Mouse (Mus musculus) intestine, embryonic 16.5 days (tissue): ENCODE data around the gene Nek1. TPM values are rescaled to one million over a fixed set of nuclear protein-coding genes. Genes with fewer than 3 reads are reported as not detected.

Experiments
- ATAC-seq: fragments of 200-750 bp; cut with Nextera tagmentation; 2 replicates; pipeline ENCODE4 v1.8.0; 2017; ENCODE audit warnings: moderate TSS enrichment, moderate library complexity
- H3K27ac ChIP-seq: fragments of 300-500 bp; sonication (generic); 2 replicates; pipeline ENCODE4 v1.5.1; 2014; ENCODE audit warnings: mild to moderate bottlenecking, low read length
- H3K27me3 ChIP-seq: fragments of 300-500 bp; sonication (generic); replicated peaks from 2 replicates; pipeline ENCODE4 v1.6.1; 2014; ENCODE audit warnings: low read length, control low read depth, mixed read lengths; ENCODE audit not compliant: control insufficient read depth, insufficient read depth
- H3K36me3 ChIP-seq: fragments of 300-500 bp; sonication (generic); 2 replicates; pipeline ENCODE4 v1.6.1; 2014; ENCODE audit warnings: low read length, control low read depth; ENCODE audit not compliant: control insufficient read depth, insufficient read depth
- H3K4me1 ChIP-seq: fragments of 300-500 bp; sonication (generic); 2 replicates; pipeline ENCODE4 v1.6.1; 2014; ENCODE audit warnings: low read length, control low read depth, mixed read lengths; ENCODE audit not compliant: control insufficient read depth, insufficient read depth
- H3K4me2 ChIP-seq: fragments of 300-500 bp; sonication (generic); 2 replicates; pipeline ENCODE4 v1.6.1; 2014; ENCODE audit warnings: low read depth, low read length, control low read depth
- H3K4me3 ChIP-seq: fragments of 300-500 bp; sonication (generic); 2 replicates; pipeline ENCODE4 v1.5.1; 2014; ENCODE audit warnings: mild to moderate bottlenecking, low read length
- H3K9ac ChIP-seq: fragments of 300-500 bp; sonication (generic); 2 replicates; pipeline ENCODE4 v1.6.1; 2014; ENCODE audit warnings: low read depth, low read length
- H3K9me3 ChIP-seq: fragments of 300-500 bp; sonication (generic); 2 replicates; pipeline ENCODE4 v1.6.1; 2016; ENCODE audit warnings: low read length, control low read depth; ENCODE audit not compliant: control insufficient read depth
- WGBS: fragments of 180-500 bp; shearing (Covaris S2); extraction: QIAGEN DNeasy Blood & Tissue Kit; methylation state at CpG from one replicate; pipeline ENCODE4 v1.1.7; 2014; 5-methylcytosine and 5-hydroxymethylcytosine counted together
- polyA plus RNA-seq: library from polyadenylated mRNA; unstranded; fragments of >200 nt; fragmentation: Nextera tagmentation; extraction: Ambion mirVana; gene quantifications from 2 replicates; pipeline ENCODE4 v1.2.1, GENCODE M21; 2015

The Nek1 gene
- polyA plus RNA-seq, 1 experiment from 2014 or later = 17.1 TPM

- Histone ChIP-seq H3K27ac (no peak overlapping the region), H3K9me3 (no peaks in the 10 kb centered on the region), H3K4me3 (no peak overlapping the region), H3K4me2 (no peak overlapping the region), H3K27me3 (no peaks in the 10 kb centered on the region), H3K9ac (no peak overlapping the region), H3K4me1 (peaks cover under 1% of the 10 kb centered on the region; the same call in 1 of the 2 replicates), H3K36me3 (no peaks in the 10 kb centered on the region)
- 73% methylated on average over 2 of the region's 2 CpGs for WGBS
- ATAC-seq = no peak
These were observed 29.1 kb upstream of the Nek1 start for GRCm38 (mm10) chr8:60963931-60964330.

GRCm38 (mm10) chr8:60964518-60964917 lies 28.5 kb upstream of the Nek1 start:
- H3K4me3 ChIP-seq = no peak overlapping the region
- no peaks in the 10 kb centered on the region for H3K36me3 ChIP-seq
- no peak overlapping the region for H3K4me2 ChIP-seq
- no peak for ATAC-seq
- 86% methylated on average over 4 of the region's 4 CpGs for WGBS
- no peak overlapping the region for H3K27ac ChIP-seq
- H3K4me1 ChIP-seq = peaks cover 4% of the 10 kb centered on the region; the same call in 1 of the 2 replicates
- no peaks in the 10 kb centered on the region for H3K9me3 ChIP-seq
- no peaks in the 10 kb centered on the region for H3K27me3 ChIP-seq
- no peak overlapping the region for H3K9ac ChIP-seq

GRCm38 (mm10) chr8:60965306-60965705 lies 27.7 kb upstream of the Nek1 start:
- Histone ChIP-seq H3K36me3 (no peaks in the 10 kb centered on the region), H3K27ac (no peak overlapping the region), H3K9me3 (no peaks in the 10 kb centered on the region), H3K9ac (no peak overlapping the region), H3K4me3 (no peak overlapping the region), H3K4me2 (peak overlapping the region; percentile 11; the same call in 1 of the 2 replicates), H3K27me3 (no peaks in the 10 kb centered on the region), H3K4me1 (peaks cover 4% of the 10 kb centered on the region; the same call in 1 of the 2 replicates)
- peak; percentile 87 for ATAC-seq
- 48% methylated on average over 6 of the region's 6 CpGs for WGBS

- H3K27ac ChIP-seq = no peak overlapping the region
- ATAC-seq = no peak
- 58% methylated on average over 3 of the region's 3 CpGs for WGBS
These were observed 27.3 kb upstream of the Nek1 start for GRCm38 (mm10) chr8:60965741-60966140.

GRCm38 (mm10) chr8:60969091-60969490 lies 23.9 kb upstream of the Nek1 start:
- Histone ChIP-seq H3K9ac (no peak overlapping the region), H3K9me3 (no peaks in the 10 kb centered on the region), H3K27me3 (no peaks in the 10 kb centered on the region), H3K4me1 (peaks cover 4% of the 10 kb centered on the region; the same call in 1 of the 2 replicates), H3K36me3 (no peaks in the 10 kb centered on the region), H3K4me3 (no peak overlapping the region), H3K4me2 (no peak overlapping the region), H3K27ac (no peak overlapping the region)
- ATAC-seq = peak; percentile 54
- 44% methylated on average over 2 of the region's 2 CpGs for WGBS

More at GRCm38 (mm10) chr8:60965741-60966140, 27.3 kb upstream of the Nek1 start:
- Histone ChIP-seq H3K4me2 (no peak overlapping the region), H3K9me3 (no peaks in the 10 kb centered on the region), H3K36me3 (no peaks in the 10 kb centered on the region), H3K4me1 (peaks cover 4% of the 10 kb centered on the region; the same call in 1 of the 2 replicates), H3K27me3 (no peaks in the 10 kb centered on the region), H3K9ac (no peak overlapping the region), H3K4me3 (no peak overlapping the region)

- Histone ChIP-seq H3K9ac (no peak overlapping the region), H3K36me3 (no peaks in the 10 kb centered on the region), H3K27ac (no peak overlapping the region), H3K4me1 (peaks cover 4% of the 10 kb centered on the region; the same call in 1 of the 2 replicates), H3K9me3 (no peaks in the 10 kb centered on the region), H3K27me3 (no peaks in the 10 kb centered on the region), H3K4me3 (no peak overlapping the region), H3K4me2 (no peak overlapping the region)
- 55% methylated on average over 4 of the region's 4 CpGs for WGBS
- no peak for ATAC-seq
These were observed 21.2 kb upstream of the Nek1 start for GRCm38 (mm10) chr8:60971808-60972207.

GRCm38 (mm10) chr8:60973448-60973847 lies 19.5 kb upstream of the Nek1 start:
- H3K27ac ChIP-seq = no peak overlapping the region
- H3K4me3 ChIP-seq = no peak overlapping the region
- no peak overlapping the region for H3K9ac ChIP-seq
- no peaks in the 10 kb centered on the region for H3K36me3 ChIP-seq
- H3K27me3 ChIP-seq = no peaks in the 10 kb centered on the region
- no peaks in the 10 kb centered on the region for H3K9me3 ChIP-seq
- peaks cover 4% of the 10 kb centered on the region; the same call in 1 of the 2 replicates for H3K4me1 ChIP-seq
- H3K4me2 ChIP-seq = no peak overlapping the region
- WGBS = 82% methylated on average over 2 of the region's 2 CpGs
- no peak for ATAC-seq

- H3K4me1 ChIP-seq = no peaks in the 10 kb centered on the region
- H3K27ac ChIP-seq = no peak overlapping the region
- H3K4me2 ChIP-seq = no peak overlapping the region
- H3K9ac ChIP-seq = no peak overlapping the region
- H3K36me3 ChIP-seq = no peaks in the 10 kb centered on the region
- 71% methylated on average over 2 of the region's 2 CpGs for WGBS
- H3K9me3 ChIP-seq = no peaks in the 10 kb centered on the region
- no peaks in the 10 kb centered on the region for H3K27me3 ChIP-seq
- no peak for ATAC-seq
- H3K4me3 ChIP-seq = no peak overlapping the region
These were observed 18.2 kb upstream of the Nek1 start for GRCm38 (mm10) chr8:60974837-60975236.

GRCm38 (mm10) chr8:60976818-60977217 lies 16.2 kb upstream of the Nek1 start:
- WGBS = 82% methylated on average over 9 of the region's 9 CpGs
- no peak overlapping the region for H3K27ac ChIP-seq
- no peak overlapping the region for H3K4me3 ChIP-seq
- H3K4me2 ChIP-seq = no peak overlapping the region
- H3K27me3 ChIP-seq = no peaks in the 10 kb centered on the region
- no peaks in the 10 kb centered on the region for H3K9me3 ChIP-seq
- no peaks in the 10 kb centered on the region for H3K4me1 ChIP-seq
- H3K9ac ChIP-seq = no peak overlapping the region
- no peak for ATAC-seq
- no peaks in the 10 kb centered on the region for H3K36me3 ChIP-seq

- Histone ChIP-seq H3K9ac (no peak overlapping the region), H3K4me2 (no peak overlapping the region), H3K36me3 (no peaks in the 10 kb centered on the region), H3K9me3 (no peaks in the 10 kb centered on the region), H3K4me3 (no peak overlapping the region), H3K27me3 (no peaks in the 10 kb centered on the region), H3K27ac (no peak overlapping the region), H3K4me1 (0 out of 2 replicates have a peak, but pooled peaks cover 2% of the 10 kb centered on the region)
- no peak for ATAC-seq
- 71% methylated on average over 5 of the region's 5 CpGs for WGBS
These were observed 14.5 kb upstream of the Nek1 start for GRCm38 (mm10) chr8:60978496-60978895.
